Mouse (Mus musculus) brown adipose tissue, adult 24 weeks (tissue): Measurements from ENCODE around the gene Nmnat2. TPM values are rescaled to one million over a fixed set of nuclear protein-coding genes. Genes with fewer than 3 reads are reported as not detected.

Experiments
- H3K27ac ChIP-seq: fragments of 200-500 bp; replicated peaks from 2 replicates; pipeline ENCODE4 v1.5.1; 2012; ENCODE audit warnings: low read depth, mild to moderate bottlenecking, low read length
- H3K4me1 ChIP-seq: fragments of 200-500 bp; 2 replicates; pipeline ENCODE4 v1.6.1; 2012; ENCODE audit warnings: low read length, mixed read lengths; ENCODE audit not compliant: control insufficient read depth, insufficient read depth, insufficient read length
- H3K4me3 ChIP-seq: fragments of 200-500 bp; 2 replicates; pipeline ENCODE4 v1.5.1; 2012; ENCODE audit warnings: low read depth, mild to moderate bottlenecking, low read length, moderate library complexity; ENCODE audit not compliant: insufficient read depth
- polyA plus RNA-seq: library from polyadenylated mRNA; stranded (reverse); fragments of >200 nt; gene quantifications from 2 replicates; pipeline ENCODE4 v1.2.4, GENCODE M21; 2012; ENCODE audit not compliant: missing spikeins, insufficient read depth, insufficient read length

The Nmnat2 gene
- polyA plus RNA-seq, 1 experiment, result 1.1 TPM

DNA sequence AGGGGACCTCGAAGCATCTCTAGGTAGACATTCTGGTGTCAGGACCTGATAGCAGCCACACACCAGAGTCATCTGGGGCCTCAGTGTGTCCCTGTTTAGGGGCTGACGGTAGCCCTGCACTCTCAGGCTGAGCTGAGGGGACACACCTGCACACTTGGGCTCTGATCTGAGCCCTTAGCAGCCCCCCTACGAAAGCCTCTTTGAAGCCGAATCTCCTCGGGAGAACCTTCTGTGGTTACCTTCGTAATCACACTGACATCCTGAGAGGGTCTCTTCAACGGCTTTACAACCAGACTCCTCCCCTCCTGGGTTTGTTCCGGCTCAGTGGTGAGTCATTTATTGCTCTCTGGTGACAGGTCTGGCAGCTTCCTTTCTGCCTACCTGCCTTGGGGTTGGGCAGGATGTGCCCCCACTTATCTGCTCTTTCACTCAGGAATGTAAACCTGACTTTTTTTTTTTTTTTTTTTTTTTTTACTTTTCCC is 186.0 kb downstream of the Nmnat2 start:
- H3K4me1 ChIP-seq, result no peaks in the 10 kb centered on the region
- H3K27ac ChIP-seq, result no peak overlapping the region
- no peak overlapping the region for H3K4me3 ChIP-seq

DNA sequence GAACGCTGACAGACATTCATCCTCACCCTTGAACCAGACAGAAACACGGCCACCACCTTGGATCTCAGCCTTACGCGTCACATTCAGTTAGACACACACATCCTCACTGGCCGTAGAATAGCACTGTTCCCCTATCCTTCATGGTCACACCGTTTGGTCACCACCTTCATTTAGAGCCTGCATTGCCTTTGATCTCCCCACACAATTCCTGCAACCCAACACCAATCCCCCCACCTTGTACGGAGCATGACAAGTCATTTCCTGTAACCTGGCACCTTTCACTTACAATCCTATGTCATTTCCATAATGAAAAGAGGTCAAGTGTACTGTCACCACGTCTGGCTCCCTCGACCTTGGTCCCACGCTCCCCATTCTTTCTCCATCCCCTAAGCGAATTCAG is 189.2 kb downstream of the Nmnat2 start:
- Histone ChIP-seq H3K27ac (no peak overlapping the region), H3K4me3 (no peak overlapping the region), H3K4me1 (no peaks in the 10 kb centered on the region)

DNA sequence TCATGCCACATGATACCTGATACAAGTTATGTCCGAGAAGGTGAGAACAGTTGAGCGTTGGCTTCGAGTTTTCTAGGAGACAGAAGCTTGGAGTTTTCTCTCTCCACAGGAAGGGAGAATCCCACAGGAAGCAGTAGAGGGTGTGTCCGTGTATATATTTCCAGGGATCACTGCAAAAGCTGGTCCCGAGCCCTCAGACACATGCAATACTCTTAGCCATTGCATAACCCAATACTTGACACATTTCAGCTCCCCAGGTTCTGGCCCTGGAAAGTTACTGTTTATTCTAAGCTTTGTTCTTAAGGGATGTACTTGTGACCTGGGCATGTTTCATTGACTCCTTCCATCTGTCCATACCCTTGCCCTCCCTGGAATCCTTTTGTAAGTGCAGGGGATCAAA is 191.0 kb downstream of the Nmnat2 start:
- Histone ChIP-seq H3K4me1 (no peaks in the 10 kb centered on the region), H3K4me3 (no peak overlapping the region), H3K27ac (no peak overlapping the region)

DNA sequence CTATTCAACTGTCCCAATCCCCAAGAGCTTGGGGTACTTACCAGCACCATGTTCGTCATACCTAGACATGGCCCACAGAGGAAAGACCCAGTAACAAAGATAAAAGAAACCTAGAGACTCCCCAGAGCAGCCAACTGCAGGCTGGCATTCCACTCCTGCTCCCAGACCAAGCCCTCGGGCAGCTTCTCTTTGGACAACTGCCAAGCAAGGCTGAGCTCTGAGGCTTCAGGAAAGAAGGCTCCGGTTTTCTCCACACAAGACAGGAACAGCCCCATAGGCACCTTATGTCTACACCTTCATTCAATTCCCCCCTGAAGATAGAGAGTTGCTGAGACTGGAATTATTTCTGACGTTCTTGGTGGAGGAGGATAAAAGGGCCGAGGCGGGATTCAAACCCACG is 197.8 kb downstream of the Nmnat2 start:
- Histone ChIP-seq H3K4me1 (peaks cover 7% of the 10 kb centered on the region; the same call in 1 of the 2 replicates), H3K27ac (no peak overlapping the region), H3K4me3 (no peak overlapping the region)

GRCm38 (mm10) chr1:153153619-153154137 is 198.9 kb downstream of the Nmnat2 start:
- 0 out of 2 replicates have a peak overlapping the region, but pooled peaks have one; percentile 23 for H3K27ac ChIP-seq

GRCm38 (mm10) chr1:153155364-153155763 is 200.6 kb downstream of the Nmnat2 start:
- no peak overlapping the region for H3K27ac ChIP-seq
- H3K4me3 ChIP-seq, result no peak overlapping the region
- peaks cover 7% of the 10 kb centered on the region; the same call in 1 of the 2 replicates for H3K4me1 ChIP-seq

More at GRCm38 (mm10) chr1:153153619-153154137, 198.9 kb downstream of the Nmnat2 start:
- H3K4me3 ChIP-seq, result no peak overlapping the region
- peaks cover 7% of the 10 kb centered on the region; the same call in 1 of the 2 replicates for H3K4me1 ChIP-seq

DNA sequence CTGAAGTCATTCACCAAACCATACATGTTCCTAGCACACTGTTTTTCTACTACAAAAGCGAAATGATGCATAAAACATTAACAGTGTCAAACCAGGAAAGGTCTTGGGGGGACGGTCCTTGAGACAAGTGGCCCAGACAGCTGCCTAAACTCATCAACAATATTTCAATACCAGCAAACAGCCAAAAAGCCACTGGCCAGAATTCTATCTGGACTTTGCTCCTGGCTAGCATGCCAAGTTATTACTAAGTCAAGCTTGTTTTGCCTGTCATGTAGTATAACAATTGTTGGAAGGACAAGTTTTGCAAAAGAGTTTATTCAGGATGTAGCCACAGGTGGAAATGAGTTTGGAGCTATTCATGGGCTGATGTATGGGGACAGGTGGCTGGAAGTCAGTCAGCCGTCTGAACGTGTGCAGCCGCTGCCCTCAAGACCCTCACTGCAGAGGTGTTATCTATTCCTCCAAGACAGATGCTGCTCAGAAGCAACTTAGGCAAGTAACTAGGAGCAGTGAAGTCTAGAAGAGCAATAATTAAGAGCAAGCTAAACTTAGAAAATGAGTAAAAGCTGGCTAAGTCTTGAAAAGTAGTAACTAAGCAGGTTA is 202.3 kb downstream of the Nmnat2 start:
- Histone ChIP-seq H3K4me1 (peaks cover 7% of the 10 kb centered on the region; the same call in 1 of the 2 replicates), H3K27ac (no peak overlapping the region), H3K4me3 (no peak overlapping the region)

DNA sequence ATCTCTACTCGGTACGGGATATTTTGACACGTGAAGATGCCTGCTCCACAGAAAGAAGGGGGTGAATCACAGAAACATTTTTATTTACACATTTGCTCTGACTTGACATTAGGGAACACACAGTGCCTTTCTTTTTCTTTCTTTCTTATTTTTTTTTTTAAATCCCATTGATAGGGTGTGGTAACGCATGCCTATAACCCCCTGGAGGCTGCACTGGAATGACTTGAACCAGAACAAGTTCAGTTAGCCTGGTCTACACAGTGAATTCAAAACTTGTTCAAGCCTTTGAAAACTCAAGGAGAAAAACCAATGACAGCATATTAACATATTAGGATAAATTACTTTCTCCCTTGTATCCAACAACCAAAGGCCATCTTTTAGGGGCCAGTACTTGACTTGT is 204.3 kb downstream of the Nmnat2 start:
- H3K4me3 ChIP-seq, result no peak overlapping the region
- H3K4me1 ChIP-seq, result no peaks in the 10 kb centered on the region
- H3K27ac ChIP-seq, result no peak overlapping the region

DNA sequence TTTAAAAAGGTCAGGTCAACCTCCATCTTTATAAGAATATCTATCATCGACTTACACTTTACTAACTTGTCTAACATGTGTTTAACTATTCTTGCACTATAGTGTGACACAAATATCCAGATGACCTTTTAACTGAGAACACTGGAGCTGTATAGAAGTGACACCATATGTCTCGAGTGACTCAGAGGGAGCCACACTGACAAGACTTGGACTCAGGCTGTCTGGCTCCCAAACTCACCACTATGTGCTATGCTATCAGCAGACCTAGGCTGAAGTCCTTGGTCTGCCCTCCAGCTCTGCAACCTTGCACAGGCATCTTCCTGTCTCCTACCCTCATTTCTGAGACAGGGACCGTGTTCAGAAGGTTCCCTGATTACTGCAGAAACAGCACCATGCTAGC is 209.0 kb downstream of the Nmnat2 start:
- Histone ChIP-seq H3K4me1 (no peaks in the 10 kb centered on the region), H3K4me3 (no peak overlapping the region), H3K27ac (no peak overlapping the region)

- no peak overlapping the region for H3K4me3 ChIP-seq
- no peak overlapping the region for H3K27ac ChIP-seq
- H3K4me1 ChIP-seq, result no peaks in the 10 kb centered on the region
Observed at GRCm38 (mm10) chr1:153168293-153168692, 213.5 kb downstream of the Nmnat2 start.

Other genes starting within 250 kb of the Nmnat2 start
- not detected in 2 replicates for gene Apobec4, start 204.4 kb upstream of the Nmnat2 start, polyA plus RNA-seq
- gene Rgl1, start 188.6 kb upstream of the Nmnat2 start, polyA plus RNA-seq, result 14.7 and 20.5 TPM in 2 replicates
- gene Arpc5, start 188.5 kb upstream of the Nmnat2 start, polyA plus RNA-seq, result 62.6 and 85.9 TPM in 2 replicates
- gene Ncf2, start 154.8 kb upstream of the Nmnat2 start, polyA plus RNA-seq, result 2.4 and 3.9 TPM in 2 replicates
- gene Smg7, start 52.3 kb upstream of the Nmnat2 start, polyA plus RNA-seq, result 12.8 and 18.5 TPM in 2 replicates
- 0.21 and 1.7 TPM in 2 replicates for gene Lamc2, start 231.5 kb downstream of the Nmnat2 start, polyA plus RNA-seq